Mouse (Mus musculus): Measurements from ENCODE around the gene Brca1. TPM values are rescaled to one million over a fixed set of nuclear protein-coding genes. Genes with fewer than 3 reads are reported as not detected.

Brca1 gene
- polyA plus RNA-seq, 1 experiment, result 7.9 TPM

- H3K4me1 ChIP-seq (ENCODE audit: control insufficient read depth, insufficient read depth, low read length), result peaks cover 11% of the 10 kb centered on the region
- H3K27ac ChIP-seq (ENCODE audit: insufficient read depth, low read depth, low read length), result no peak overlapping the region
- TF ChIP-seq CTCF (IDR thresholded peaks at IDR 0.05; ENCODE audit: low read depth, low read length) (no peak), POLR2A (IDR thresholded peaks at IDR 0.05; ENCODE audit: borderline replicate concordance, low read depth, low read length) (no peak)
- no peak overlapping the region for H3K4me3 ChIP-seq (ENCODE audit: insufficient read depth, low read length)
Observed at GRCm38 (mm10) chr11:101548526-101548925, 3.2 kb downstream of the Brca1 start.

DNA sequence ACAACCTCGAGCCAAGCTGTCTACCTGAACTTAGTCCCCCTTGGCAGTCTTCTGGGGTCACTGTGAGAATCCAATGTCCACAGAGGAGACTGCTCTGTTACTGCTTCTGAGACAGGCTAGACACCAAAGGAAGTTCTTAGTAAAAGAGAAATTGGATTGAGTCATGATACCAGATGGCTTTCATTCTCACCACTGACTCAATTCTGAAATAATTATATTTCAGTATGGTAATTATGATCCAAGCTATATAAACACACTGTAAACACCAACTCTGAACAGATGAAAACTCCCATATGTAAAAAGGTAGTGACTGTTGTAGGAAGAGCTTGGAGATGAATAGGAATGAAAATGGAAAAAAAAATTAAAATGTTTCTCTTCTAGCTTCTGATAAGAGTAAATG lies 7.6 kb downstream of the Brca1 start:
- Histone ChIP-seq H3K27ac (ENCODE audit: insufficient read depth, low read depth, low read length) (peak overlapping the region; percentile 82), H3K4me3 (ENCODE audit: insufficient read depth, low read length) (peak overlapping the region; percentile 21; the same call in 1 of the 2 replicates), H3K4me1 (ENCODE audit: control insufficient read depth, insufficient read depth, low read length) (peaks cover 17% of the 10 kb centered on the region)
- TF ChIP-seq CTCF (IDR thresholded peaks at IDR 0.05; ENCODE audit: low read depth, low read length) (no peak), POLR2A (IDR thresholded peaks at IDR 0.05; ENCODE audit: borderline replicate concordance, low read depth, low read length) (no peak)

DNA sequence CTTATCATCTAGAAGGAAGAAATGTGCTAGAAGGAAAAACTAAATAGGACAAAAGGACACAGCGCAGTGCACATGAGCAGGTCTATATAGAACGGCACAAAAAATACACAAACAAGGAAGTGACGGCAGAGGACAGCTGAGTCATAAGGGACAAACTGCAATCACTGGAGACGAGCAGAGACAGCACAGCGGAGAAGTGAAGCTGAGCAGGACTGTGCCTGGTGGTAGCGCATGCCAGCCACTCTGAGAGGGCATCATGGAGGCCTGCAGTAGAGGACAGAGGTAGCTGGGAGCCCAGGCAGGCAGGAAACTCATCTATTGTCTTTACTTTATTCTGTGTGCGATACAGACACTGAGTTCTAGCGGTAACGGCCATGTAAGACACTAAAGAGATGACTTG lies 8.2 kb downstream of the Brca1 start:
- Histone ChIP-seq H3K4me3 (ENCODE audit: insufficient read depth, low read length) (peak overlapping the region; percentile 21), H3K4me1 (ENCODE audit: control insufficient read depth, insufficient read depth, low read length) (peaks cover 17% of the 10 kb centered on the region), H3K27ac (ENCODE audit: insufficient read depth, low read depth, low read length) (peak overlapping the region; percentile 82)
- no peak for TF ChIP-seq CTCF (IDR thresholded peaks at IDR 0.05; ENCODE audit: low read depth, low read length)
- no peak for TF ChIP-seq POLR2A (IDR thresholded peaks at IDR 0.05; ENCODE audit: borderline replicate concordance, low read depth, low read length)

DNA sequence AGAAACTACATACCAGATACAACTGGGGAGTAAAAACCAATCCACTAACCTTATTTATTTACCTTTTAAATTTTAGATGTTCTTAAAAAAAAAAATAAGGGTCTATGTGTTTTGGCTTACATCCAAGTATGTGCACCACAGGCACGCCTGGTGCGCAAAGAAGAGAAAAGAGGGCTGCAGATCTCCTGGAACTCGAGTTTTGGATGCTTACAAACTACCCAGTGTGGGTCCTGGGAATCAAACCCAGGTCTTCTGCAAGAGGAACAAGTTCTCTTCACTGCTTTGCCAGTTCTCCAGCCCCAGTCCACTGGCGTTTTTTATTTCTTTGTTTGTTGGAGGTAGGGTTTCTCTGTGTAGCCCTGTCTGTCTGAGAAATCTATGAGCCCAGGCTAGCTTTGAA lies 25.1 kb downstream of the Brca1 start:
- TF ChIP-seq CTCF (IDR thresholded peaks at IDR 0.05; ENCODE audit: low read depth, low read length) (no peak), POLR2A (IDR thresholded peaks at IDR 0.05; ENCODE audit: borderline replicate concordance, low read depth, low read length) (no peak)
- Histone ChIP-seq H3K4me3 (ENCODE audit: insufficient read depth, low read length) (no peak overlapping the region), H3K27ac (ENCODE audit: insufficient read depth, low read depth, low read length) (no peak overlapping the region), H3K4me1 (ENCODE audit: control insufficient read depth, insufficient read depth, low read length) (peaks cover 5% of the 10 kb centered on the region)

DNA sequence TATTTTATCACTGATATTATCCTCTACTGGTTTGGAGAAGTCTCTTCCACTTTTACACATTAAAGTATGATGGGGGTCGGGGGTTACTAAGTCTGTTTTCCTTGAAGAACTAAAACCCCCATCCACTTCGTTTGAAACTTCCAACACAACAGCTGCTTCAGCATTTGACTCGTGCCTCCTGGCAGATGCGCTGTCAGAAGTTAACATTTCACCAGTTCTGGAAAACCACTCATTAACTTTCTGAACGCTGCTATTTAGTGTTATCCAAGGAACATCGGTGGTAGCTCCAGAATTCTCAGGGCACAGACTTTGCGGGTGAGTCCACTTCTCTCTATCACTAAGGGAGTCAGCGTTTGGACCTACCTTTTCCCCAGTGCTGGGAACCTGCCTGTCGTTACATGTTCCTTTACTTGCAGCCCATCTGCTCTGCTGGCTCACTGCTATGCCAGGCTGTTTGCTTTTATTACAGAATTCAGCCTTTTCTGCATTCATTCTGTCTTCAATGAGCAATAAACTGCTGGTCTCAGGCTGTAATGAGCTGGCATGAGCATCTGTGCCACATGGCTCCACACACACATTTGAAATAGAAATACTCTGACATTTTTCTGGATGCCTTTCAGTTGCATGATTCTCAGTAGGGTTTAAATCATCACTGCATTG lies 25.7 kb downstream of the Brca1 start:
- Histone ChIP-seq H3K27ac (ENCODE audit: insufficient read depth, low read depth, low read length) (no peak overlapping the region), H3K4me3 (ENCODE audit: insufficient read depth, low read length) (no peak overlapping the region), H3K4me1 (ENCODE audit: control insufficient read depth, insufficient read depth, low read length) (peaks cover 8% of the 10 kb centered on the region)
- no peak for TF ChIP-seq POLR2A (IDR thresholded peaks at IDR 0.05; ENCODE audit: borderline replicate concordance, low read depth, low read length)
- no peak for TF ChIP-seq CTCF (IDR thresholded peaks at IDR 0.05; ENCODE audit: low read depth, low read length)

- no peak for TF ChIP-seq CTCF (IDR thresholded peaks at IDR 0.05; ENCODE audit: low read depth, low read length)
- TF ChIP-seq POLR2A (IDR thresholded peaks at IDR 0.05; ENCODE audit: borderline replicate concordance, low read depth, low read length), result no peak
- Histone ChIP-seq H3K27ac (ENCODE audit: insufficient read depth, low read depth, low read length) (no peak overlapping the region), H3K4me1 (ENCODE audit: control insufficient read depth, insufficient read depth, low read length) (peaks cover 8% of the 10 kb centered on the region), H3K4me3 (ENCODE audit: insufficient read depth, low read length) (no peak overlapping the region)
Observed at GRCm38 (mm10) chr11:101525056-101525455, 26.7 kb downstream of the Brca1 start.

- Histone ChIP-seq H3K27ac (ENCODE audit: insufficient read depth, low read depth, low read length) (no peak overlapping the region), H3K4me1 (ENCODE audit: control insufficient read depth, insufficient read depth, low read length) (peaks cover 8% of the 10 kb centered on the region), H3K4me3 (ENCODE audit: insufficient read depth, low read length) (no peak overlapping the region)
- TF ChIP-seq POLR2A (IDR thresholded peaks at IDR 0.05; ENCODE audit: borderline replicate concordance, low read depth, low read length) (no peak), CTCF (IDR thresholded peaks at IDR 0.05; ENCODE audit: low read depth, low read length) (no peak)
Observed at GRCm38 (mm10) chr11:101524446-101524845, 27.3 kb downstream of the Brca1 start.

- TF ChIP-seq POLR2A (IDR thresholded peaks at IDR 0.05; ENCODE audit: borderline replicate concordance, low read depth, low read length), result no peak
- no peak for TF ChIP-seq CTCF (IDR thresholded peaks at IDR 0.05; ENCODE audit: low read depth, low read length)
- Histone ChIP-seq H3K27ac (ENCODE audit: insufficient read depth, low read depth, low read length) (no peak overlapping the region), H3K4me3 (ENCODE audit: insufficient read depth, low read length) (no peak overlapping the region), H3K4me1 (ENCODE audit: control insufficient read depth, insufficient read depth, low read length) (peaks cover 8% of the 10 kb centered on the region)
Observed at GRCm38 (mm10) chr11:101519364-101519763, 32.4 kb downstream of the Brca1 start.

GRCm38 (mm10) chr11:101518937-101519336 lies 32.8 kb downstream of the Brca1 start:
- TF ChIP-seq CTCF (IDR thresholded peaks at IDR 0.05; ENCODE audit: low read depth, low read length) (no peak), POLR2A (IDR thresholded peaks at IDR 0.05; ENCODE audit: borderline replicate concordance, low read depth, low read length) (no peak)
- Histone ChIP-seq H3K27ac (ENCODE audit: insufficient read depth, low read depth, low read length) (no peak overlapping the region), H3K4me3 (ENCODE audit: insufficient read depth, low read length) (no peak overlapping the region)

DNA sequence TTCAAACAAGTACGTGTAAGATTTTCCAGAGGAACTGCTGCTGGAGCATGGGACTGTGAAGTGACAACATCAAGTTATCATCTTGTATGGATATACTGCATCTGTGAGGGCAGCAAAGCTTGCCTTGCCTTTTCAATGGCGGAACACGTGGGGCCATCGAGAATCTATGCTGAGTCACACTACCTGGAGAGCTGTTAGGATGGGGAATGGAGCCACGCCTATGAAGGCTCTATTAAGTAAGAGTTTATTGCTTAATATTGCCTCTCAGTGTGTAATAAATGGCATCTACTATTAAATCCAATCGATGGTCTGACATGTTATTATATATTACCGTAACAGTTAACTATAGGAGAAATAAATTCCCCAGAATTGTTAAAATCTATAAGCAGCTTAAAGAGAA lies 44.7 kb downstream of the Brca1 start:
- no peaks in the 10 kb centered on the region for H3K4me1 ChIP-seq (ENCODE audit: control insufficient read depth, insufficient read depth, low read length)
- H3K27ac ChIP-seq (ENCODE audit: insufficient read depth, low read depth, low read length), result no peak overlapping the region
- TF ChIP-seq CTCF (IDR thresholded peaks at IDR 0.05; ENCODE audit: low read depth, low read length) (no peak), POLR2A (IDR thresholded peaks at IDR 0.05; ENCODE audit: borderline replicate concordance, low read depth, low read length) (no peak)
- H3K4me3 ChIP-seq (ENCODE audit: insufficient read depth, low read length), result no peak overlapping the region

More at GRCm38 (mm10) chr11:101518937-101519336, 32.8 kb downstream of the Brca1 start:
- peaks cover 8% of the 10 kb centered on the region for H3K4me1 ChIP-seq (ENCODE audit: control insufficient read depth, insufficient read depth, low read length)
